Mouse (Mus musculus): ENCODE data around the gene Arhgap4. TPM values are rescaled to one million over a fixed set of nuclear protein-coding genes. Genes with fewer than 3 reads are reported as not detected.

Gene Arhgap4
- polyA plus RNA-seq (2012; fragmentation: generic; extraction: Trizol), result under 1 TPM; 0.06 to 0.70 TPM

DNA sequence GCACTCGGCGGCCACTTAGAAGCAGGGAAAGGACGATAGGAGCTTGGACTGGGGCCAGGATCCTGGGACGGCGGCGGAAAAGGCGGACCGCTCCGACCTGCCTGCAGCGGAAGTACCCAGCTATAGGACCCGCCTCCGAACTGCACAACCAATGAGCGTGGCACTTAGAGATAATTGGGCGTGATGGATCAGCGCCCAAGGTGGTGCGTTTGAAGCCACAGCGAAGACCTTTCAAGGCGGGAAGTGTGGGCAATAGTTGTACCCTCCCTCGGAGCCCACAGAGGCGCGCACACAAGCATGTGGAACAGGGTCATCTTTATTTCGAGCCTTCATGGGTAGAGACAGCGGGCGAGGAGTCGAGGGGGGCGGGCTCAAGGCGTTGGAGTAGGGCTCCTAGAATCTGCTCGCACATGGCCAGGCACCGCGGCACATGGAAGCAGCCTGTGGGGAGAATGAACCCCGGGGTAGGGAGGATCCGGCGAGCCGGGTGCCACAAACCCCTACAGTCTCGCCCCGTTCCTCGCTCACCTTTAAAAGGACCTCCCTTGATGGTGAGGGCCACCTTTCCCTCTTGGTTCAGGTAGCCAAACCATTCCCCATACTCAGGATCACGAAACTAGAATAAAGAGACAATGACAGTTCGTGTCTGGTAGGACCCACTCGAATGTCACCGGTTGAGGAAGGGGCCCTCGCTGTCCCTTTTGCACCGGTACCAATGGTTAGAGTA lies at the start of gene Arhgap4, which contains the start of gene Naa10:
TSS of gene Arhgap4 (minus strand) at position 48 of the 727 bp plus-strand sequence.
TSS of gene Naa10 (minus strand) at position 122 of the 727 bp plus-strand sequence.

DNA sequence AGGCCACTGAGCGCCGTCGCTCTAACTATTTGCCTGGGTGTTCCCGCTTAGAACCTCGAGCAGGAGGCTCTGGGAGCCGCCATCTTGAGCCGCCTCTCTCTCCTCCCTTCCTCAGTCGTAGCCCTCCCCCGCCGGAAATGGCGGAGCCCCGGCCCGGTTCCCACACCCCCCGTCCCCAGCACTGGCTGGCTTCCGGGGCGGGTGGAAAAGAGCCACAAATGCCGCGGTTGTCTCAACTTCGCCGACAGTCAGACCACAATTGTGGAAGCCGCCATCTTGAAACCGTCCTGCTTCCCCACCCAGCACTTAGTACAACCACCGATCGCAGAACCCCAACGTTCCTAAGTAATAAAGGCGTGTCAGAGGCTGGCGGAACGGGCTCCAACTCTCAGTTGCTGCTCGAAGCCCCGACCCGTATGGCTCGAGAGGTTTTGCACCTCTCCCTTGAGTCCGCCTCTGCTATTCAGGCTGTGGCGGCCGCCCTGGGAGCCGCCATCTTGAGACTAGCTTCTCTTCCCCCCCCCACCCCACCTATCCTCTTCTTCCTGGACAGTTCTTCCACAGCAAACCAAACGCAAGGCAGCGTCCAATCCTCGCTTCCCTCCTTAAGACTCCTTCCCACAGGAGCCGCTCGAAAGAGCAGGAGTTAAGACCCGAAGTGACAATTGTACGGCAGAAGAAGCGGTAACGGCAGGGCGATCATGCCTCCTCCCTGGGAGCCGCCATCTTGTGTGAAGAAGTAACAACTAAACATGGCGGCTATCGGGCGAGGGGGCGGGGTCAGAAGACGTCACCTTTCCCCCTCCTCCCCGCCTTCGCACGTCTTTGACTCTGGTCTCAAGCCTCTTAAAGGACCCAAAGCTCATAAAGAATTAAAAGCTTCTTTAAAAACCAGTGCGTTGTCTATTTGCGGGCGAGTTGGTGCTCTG lies 44.8 kb upstream of the Arhgap4 start, which contains the start of gene Hcfc1:
TSS of gene Hcfc1 (minus strand) at position 110 of the 929 bp plus-strand sequence.

DNA sequence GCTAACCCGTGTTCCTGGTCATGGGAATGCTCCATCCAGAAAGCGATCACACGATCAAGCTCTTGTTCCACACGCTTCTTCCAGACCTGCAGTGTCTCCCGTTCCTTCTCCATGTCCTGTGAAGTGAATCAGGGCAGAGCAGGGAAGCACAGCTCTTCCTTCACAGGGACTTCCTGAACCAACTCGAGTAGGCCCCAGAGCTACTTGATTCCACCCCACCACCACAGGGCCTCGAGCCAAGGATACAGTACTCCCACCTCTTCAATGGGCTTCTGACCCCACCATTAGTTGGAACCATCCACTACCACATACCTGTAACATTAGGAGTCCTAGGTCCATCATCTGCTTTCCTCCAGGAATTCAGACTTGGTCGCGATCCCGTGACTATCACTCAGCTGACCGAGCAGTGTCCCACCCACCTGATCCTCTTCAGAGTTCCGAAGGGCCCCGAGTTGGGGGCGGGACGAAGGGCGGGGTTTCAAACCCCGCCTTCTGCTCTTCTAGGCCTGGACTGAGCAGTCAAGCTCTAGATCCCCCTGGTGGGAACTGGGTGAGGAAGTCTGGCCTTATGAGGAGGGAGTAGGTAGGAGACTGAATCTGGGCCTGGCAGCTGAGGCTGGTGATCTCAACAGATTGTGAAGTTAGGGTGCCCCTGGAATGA lies 8.9 kb upstream of the Arhgap4 start, which contains the start of gene Renbp:
TSS of gene Renbp (minus strand) at position 449 of the 661 bp plus-strand sequence.

DNA sequence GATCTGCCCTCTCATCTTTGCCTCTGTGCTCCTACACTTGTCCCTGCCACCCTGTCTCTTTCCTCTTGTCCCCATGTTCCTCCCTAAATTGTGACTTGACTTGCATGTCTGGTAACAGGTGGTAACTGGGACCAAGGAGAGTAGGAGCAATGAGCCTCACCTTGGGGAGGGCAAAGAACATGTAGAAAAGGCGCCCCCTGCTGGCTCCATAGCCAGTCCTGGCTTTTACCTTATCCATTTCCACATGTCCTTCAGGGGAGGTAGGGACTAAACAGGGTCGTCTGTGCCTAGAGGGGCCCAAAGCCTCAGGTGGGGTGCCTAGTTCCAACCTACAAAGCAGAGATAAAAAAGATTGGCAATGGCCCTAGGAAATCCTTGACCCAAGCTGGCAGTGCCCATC lies 26.0 kb downstream of the Arhgap4 start, which contains the start of gene L1cam:
TSS of gene L1cam (minus strand) at position 387 of the 400 bp plus-strand sequence.

DNA sequence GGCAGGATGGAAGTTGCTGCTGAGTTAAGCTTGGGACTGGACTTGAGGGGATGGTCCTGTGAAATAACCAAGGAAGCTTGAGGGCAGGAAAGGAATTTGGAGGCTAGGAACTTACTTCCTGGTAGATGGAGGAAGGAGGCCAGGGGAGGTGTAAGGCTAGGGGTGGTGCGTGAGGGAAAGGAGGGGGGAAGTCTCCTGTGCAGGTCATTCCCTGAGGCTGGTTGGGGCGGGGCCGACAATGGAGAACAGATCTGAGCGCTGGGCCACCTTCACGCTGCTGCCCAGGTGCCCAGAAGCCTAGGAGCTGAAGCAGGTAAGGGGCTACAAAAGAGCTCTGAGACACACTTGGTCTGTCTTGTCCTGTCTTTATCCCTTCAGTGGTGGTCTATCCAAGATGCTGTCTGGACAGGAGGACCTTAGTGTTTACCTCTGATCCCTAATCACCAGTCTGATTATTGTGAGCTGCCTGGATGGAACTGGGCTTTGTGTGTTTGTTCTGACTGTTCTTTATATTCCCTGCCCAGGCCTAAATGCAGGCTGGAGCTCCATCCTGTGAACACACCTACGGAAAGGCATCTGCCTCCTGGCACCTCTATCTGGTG lies 30.0 kb downstream of the Arhgap4 start, which contains the start of gene Avpr2:
TSS of gene Avpr2 (plus strand) at position 552 of the 602 bp plus-strand sequence.

Other genes starting within 250 kb of the Arhgap4 start
- gene Slc6a8, start 248.7 kb downstream of the Arhgap4 start, polyA plus RNA-seq (2012; fragmentation: generic; extraction: Trizol), result 10 to 100 TPM; 44.2 to 57.7 TPM
- 100 to 1,000 TPM; 193 to 264 TPM for gene Bcap31, start 205.7 kb downstream of the Arhgap4 start, polyA plus RNA-seq (2012; fragmentation: generic; extraction: Trizol)
- 10 to 100 TPM in 1 of 2 experiments, 1 to 10 TPM in 1; 9.6 to 31.9 TPM for gene Abcd1, start 205.3 kb downstream of the Arhgap4 start, polyA plus RNA-seq (2012; fragmentation: generic; extraction: Trizol)
- under 1 TPM; 0.01 to 0.14 TPM for gene Plxnb3, start 164.8 kb downstream of the Arhgap4 start, polyA plus RNA-seq (2012; fragmentation: generic; extraction: Trizol)
- under 1 TPM; 0.05 TPM for gene Srpk3, start 147.5 kb downstream of the Arhgap4 start, polyA plus RNA-seq (2012; fragmentation: generic; extraction: Trizol)
- 100 to 1,000 TPM; 163 to 221 TPM for gene Idh3g, start 135.0 kb downstream of the Arhgap4 start, polyA plus RNA-seq (2012; fragmentation: generic; extraction: Trizol)
- 100 to 1,000 TPM; 325 to 480 TPM for gene Ssr4, start 134.8 kb downstream of the Arhgap4 start, polyA plus RNA-seq (2012; fragmentation: generic; extraction: Trizol)
- 10 to 100 TPM in 1 of 2 experiments, 1 to 10 TPM in 1; 6.4 to 20.0 TPM for gene Pdzd4, start 96.9 kb downstream of the Arhgap4 start, polyA plus RNA-seq (2012; fragmentation: generic; extraction: Trizol)
- under 1 TPM in 1 of 2 experiments, not detected in 1; 0.04 TPM for gene Avpr2, start 29.8 kb downstream of the Arhgap4 start, polyA plus RNA-seq (2012; fragmentation: generic; extraction: Trizol)
- gene L1cam, start 25.8 kb downstream of the Arhgap4 start, polyA plus RNA-seq (2012; fragmentation: generic; extraction: Trizol), result 1 to 10 TPM in 1 of 2 experiments, under 1 TPM in 1; 0.99 to 3.3 TPM
- 100 to 1,000 TPM; 112 to 318 TPM for gene Naa10, start 74 bp upstream of the Arhgap4 start, polyA plus RNA-seq (2012; fragmentation: generic; extraction: Trizol)
- 100 to 1,000 TPM in 1 of 2 experiments, 10 to 100 TPM in 1; 72.0 to 105 TPM for gene Renbp, start 9.0 kb upstream of the Arhgap4 start, polyA plus RNA-seq (2012; fragmentation: generic; extraction: Trizol)
- 10 to 100 TPM; 20.7 to 43.7 TPM for gene Hcfc1, start 44.5 kb upstream of the Arhgap4 start, polyA plus RNA-seq (2012; fragmentation: generic; extraction: Trizol)
- gene Irak1, start 102.0 kb upstream of the Arhgap4 start, polyA plus RNA-seq (2012; fragmentation: generic; extraction: Trizol), result 10 to 100 TPM; 18.9 to 33.1 TPM
- gene Opn1mw, start 205.6 kb upstream of the Arhgap4 start, polyA plus RNA-seq (2012; fragmentation: generic; extraction: Trizol), result under 1 TPM; 0.05 to 0.50 TPM
- 1 to 10 TPM; 6.4 to 8.6 TPM for gene Mecp2, start 213.5 kb upstream of the Arhgap4 start, polyA plus RNA-seq (2012; fragmentation: generic; extraction: Trizol)
- gene Tex28, start 246.0 kb upstream of the Arhgap4 start, polyA plus RNA-seq (2012; fragmentation: generic; extraction: Trizol), result not detected

Measured in C3H10T1/2 (cell line).